Comparison of ENCODE assay signal across 9 mouse cellular contexts in genomic region chr13:63552291-63552932, GRCm38 (mm10). TPM values are rescaled to one million over a fixed set of nuclear protein-coding genes. Genes with fewer than 3 reads are reported as not detected.
A peak's percentile ranks its signal among the peaks of the same experiment; 100 is the strongest.
DNase-seq lines count a peak whose midpoint lies in the region; ATAC-seq and TF ChIP-seq lines count a peak whose summit lies in the region.
"Had no signal": no experiment of that assay in that cellular context is flagged by ENCODE, and none has a peak within 500 bp of the region (broad histone marks: within the 10 kb centered on the region; RNA-seq: fewer than 3 reads in every experiment).

No protein-coding gene starts in this region.

- H3K36me3 ChIP-seq in limb, embryonic 12.5 days, result peaks cover 35% of the 10 kb centered on the region
- peaks cover 55% of the 10 kb centered on the region for H3K36me3 ChIP-seq in limb, embryonic 10.5 days
- H3K36me3 ChIP-seq in forebrain, embryonic 10.5 days (replicated peaks), result peaks cover 33% of the 10 kb centered on the region
- H3K36me3 ChIP-seq in intestine, embryonic 16.5 days (ENCODE audit: control insufficient read depth, insufficient read depth, low read length), result peaks cover 4% of the 10 kb centered on the region; the same call in 1 of the 2 replicates

- WGBS in limb, embryonic 12.5 days, result 73% methylated on average over 10 of the region's 10 CpGs
- 80% methylated on average over 10 of the region's 10 CpGs for WGBS in limb, embryonic 10.5 days
- WGBS in bone marrow, adult 2 months, result 25% methylated on average over 10 of the region's 10 CpGs
- WGBS in forebrain, embryonic 10.5 days, result 65% methylated on average over 10 of the region's 10 CpGs
- WGBS in intestine, embryonic 16.5 days, result 42% methylated on average over 10 of the region's 10 CpGs

- no peak for DNase-seq in limb, embryonic 10.5 days (ENCODE audit: low spot score)
- no peak for DNase-seq in forebrain, embryonic 10.5 days (ENCODE audit: extremely low spot score, low spot score)
- DNase-seq in lung, postnatal 4 days, result peak; percentile 39 to 54
- peak; percentile 75 for DNase-seq in right cerebral cortex, postnatal 25 days
- no peak for DNase-seq in urinary bladder, postnatal 4 days (ENCODE audit: low spot score in 2 of 2)

- H3K4me2 ChIP-seq in limb, embryonic 12.5 days, result peak overlapping the region; percentile 6; the same call in 1 of the 2 replicates
- H3K4me2 ChIP-seq in intestine, embryonic 16.5 days (ENCODE audit: low read depth, low read length), result peak overlapping the region; percentile 0; the same call in 1 of the 2 replicates

- no peak for ATAC-seq in limb, embryonic 12.5 days (ENCODE audit: insufficient number of reproducible peaks, insufficient read depth, low FRiP score, low TSS enrichment, low read depth)
- ATAC-seq in intestine, embryonic 16.5 days, result peak; percentile 15

- H3K9ac ChIP-seq in limb, embryonic 12.5 days (replicated peaks), result no peak overlapping the region; the same call in 1 of the 2 replicates
- peak overlapping the region; percentile 36; the same call in 1 of the 2 replicates for H3K9ac ChIP-seq in intestine, embryonic 16.5 days (ENCODE audit: low read depth, low read length)

- TF ChIP-seq CTCF in bone marrow, adult 2 months (IDR thresholded peaks at IDR 0.05; ENCODE audit: control insufficient read depth, insufficient read depth, low read length), result no peak

- TF ChIP-seq POLR2A in bone marrow, adult 2 months (IDR thresholded peaks at IDR 0.05; ENCODE audit: borderline replicate concordance, control insufficient read depth, low read depth, low read length), result peak; percentile 25; the same call in 1 of the 2 replicates

- peaks cover 78% of the 10 kb centered on the region for H3K4me1 ChIP-seq in limb, embryonic 12.5 days (replicated peaks)
- H3K4me1 ChIP-seq in limb, embryonic 10.5 days, result peaks cover 81% of the 10 kb centered on the region
- peaks cover 3% of the 10 kb centered on the region for H3K4me1 ChIP-seq in bone marrow, adult 2 months (ENCODE audit: control insufficient read depth, insufficient read depth, low read length)
- H3K4me1 ChIP-seq in forebrain, embryonic 10.5 days, result peaks cover 90% of the 10 kb centered on the region
- H3K4me1 ChIP-seq in intestine, embryonic 16.5 days (ENCODE audit: control insufficient read depth, insufficient read depth, low read length), result peaks cover 60% of the 10 kb centered on the region

- peak overlapping the region; percentile 45; the same call in 1 of the 2 replicates for H3K27ac ChIP-seq in limb, embryonic 12.5 days
- no peak overlapping the region for H3K27ac ChIP-seq in limb, embryonic 10.5 days
- H3K27ac ChIP-seq in bone marrow, adult 2 months (ENCODE audit: control insufficient read depth, insufficient read depth, low read depth, low read length, poor library complexity), result no peak overlapping the region
- peak overlapping the region; percentile 73 for H3K27ac ChIP-seq in forebrain, embryonic 10.5 days
- peak overlapping the region; percentile 36 for H3K27ac ChIP-seq in intestine, embryonic 16.5 days (ENCODE audit: low read length)
- H3K27ac ChIP-seq: macrophage had no signal

- no peaks in the 10 kb centered on the region for H3K9me3 ChIP-seq in limb, embryonic 12.5 days
- no peaks in the 10 kb centered on the region for H3K9me3 ChIP-seq in limb, embryonic 10.5 days (replicated peaks)
- no peaks in the 10 kb centered on the region for H3K9me3 ChIP-seq in forebrain, embryonic 10.5 days
- H3K9me3 ChIP-seq in intestine, embryonic 16.5 days (ENCODE audit: control insufficient read depth, low read length), result no peaks in the 10 kb centered on the region

- H3K4me3 ChIP-seq in limb, embryonic 12.5 days (replicated peaks), result no peak overlapping the region
- no peak overlapping the region for H3K4me3 ChIP-seq in limb, embryonic 10.5 days
- no peak overlapping the region for H3K4me3 ChIP-seq in bone marrow, adult 2 months (replicated peaks; ENCODE audit: control insufficient read depth, low read depth, low read length)
- H3K4me3 ChIP-seq in forebrain, embryonic 10.5 days, result peak overlapping the region; percentile 19; the same call in 1 of the 2 replicates
- no peak overlapping the region for H3K4me3 ChIP-seq in intestine, embryonic 16.5 days (ENCODE audit: low read length)

- H3K27me3 ChIP-seq in limb, embryonic 12.5 days, result no peaks in the 10 kb centered on the region
- no peaks in the 10 kb centered on the region for H3K27me3 ChIP-seq in limb, embryonic 10.5 days (ENCODE audit: low read depth, poor library complexity, severe bottlenecking)
- peaks cover 13% of the 10 kb centered on the region; the same call in 1 of the 2 replicates for H3K27me3 ChIP-seq in forebrain, embryonic 10.5 days (ENCODE audit: poor library complexity, severe bottlenecking)
- H3K27me3 ChIP-seq in intestine, embryonic 16.5 days (replicated peaks; ENCODE audit: control insufficient read depth, insufficient read depth, low read length), result no peaks in the 10 kb centered on the region

RNA-seq across cellular contexts. Expression of gene Ptch1, which starts 21.0 kb away (rescaled TPM):
- polyA plus RNA-seq in limb, embryonic 12.5 days (2016; fragmentation: Nextera tagmentation; extraction: Ambion mirVana), result 21.6 and 23.0 TPM in 2 replicates
- 18.2 and 19.0 TPM in 2 replicates for polyA plus RNA-seq in limb, embryonic 10.5 days (2016; fragmentation: Nextera tagmentation; extraction: Ambion mirVana)
- polyA plus RNA-seq in bone marrow, adult 2 months (2011; ENCODE audit: insufficient read depth, insufficient read length, low replicate concordance, missing spikeins), result 3.0 and 3.4 TPM in 2 replicates
- 21.0 and 23.6 TPM in 2 replicates for polyA plus RNA-seq in forebrain, embryonic 10.5 days (2016; fragmentation: Nextera tagmentation; extraction: Ambion mirVana)
- polyA plus RNA-seq in intestine, embryonic 16.5 days (2015; fragmentation: Nextera tagmentation; extraction: Ambion mirVana), result 24.5 and 25.5 TPM in 2 replicates

RNA-seq across cellular contexts. Expression of gene Fancc, which starts 55.3 kb away (rescaled TPM):
- 24.3 and 28.5 TPM in 2 replicates for polyA plus RNA-seq in limb, embryonic 12.5 days (2016; fragmentation: Nextera tagmentation; extraction: Ambion mirVana)
- polyA plus RNA-seq in limb, embryonic 10.5 days (2016; fragmentation: Nextera tagmentation; extraction: Ambion mirVana), result 27.0 and 29.2 TPM in 2 replicates
- polyA plus RNA-seq in bone marrow, adult 2 months (2011; ENCODE audit: insufficient read depth, insufficient read length, low replicate concordance, missing spikeins), result 9.9 and 14.2 TPM in 2 replicates
- polyA plus RNA-seq in forebrain, embryonic 10.5 days (2016; fragmentation: Nextera tagmentation; extraction: Ambion mirVana), result 22.4 and 23.9 TPM in 2 replicates
- polyA plus RNA-seq in intestine, embryonic 16.5 days (2015; fragmentation: Nextera tagmentation; extraction: Ambion mirVana), result 15.4 and 19.0 TPM in 2 replicates

Comparison
In these comparisons a context has a peak if more than half of its experiments do, and no peak if none do; other contexts are left out.
1. H3K27ac ChIP-seq: peak in limb, embryonic 12.5 days (single experiment), forebrain, embryonic 10.5 days (single experiment) and intestine, embryonic 16.5 days (single experiment); none in limb, embryonic 10.5 days (single experiment) and bone marrow, adult 2 months (single experiment).
2. DNase-seq: peak in lung, postnatal 4 days (2 of 2) and right cerebral cortex, postnatal 25 days (single experiment); none in limb, embryonic 10.5 days (single experiment), forebrain, embryonic 10.5 days (single experiment) and urinary bladder, postnatal 4 days (0 of 2).